Mouse (Mus musculus): Measurements from ENCODE around the gene Ntn3. TPM values are rescaled to one million over a fixed set of nuclear protein-coding genes. Genes with fewer than 3 reads are reported as not detected.

Ntn3 gene
- total RNA-seq, 4 experiments from 2014 or later: 9.5 to 10.6 (median 9.9) TPM

GRCm38 (mm10) chr17:24211631-24212440 lies 2.5 kb upstream of the Ntn3 start:
- DNase-seq (ENCODE audit: low spot score in 2 of 2): peak; percentile 62 to 89

GRCm38 (mm10) chr17:24210591-24210990 lies 1.3 kb upstream of the Ntn3 start:
- DNase-seq (ENCODE audit: low spot score in 2 of 2): no peak

- DNase-seq (ENCODE audit: low spot score in 2 of 2): no peak
Measured at GRCm38 (mm10) chr17:24209916-24210240, 547 bp upstream of the Ntn3 start.

GRCm38 (mm10) chr17:24208641-24209042 lies 689 bp downstream of the Ntn3 start:
- DNase-seq (ENCODE audit: low spot score in 2 of 2): no peak

- no peak for DNase-seq (ENCODE audit: low spot score in 2 of 2)
Measured at GRCm38 (mm10) chr17:24207768-24208640, 1.3 kb downstream of the Ntn3 start.

GRCm38 (mm10) chr17:24206451-24207351 lies 2.6 kb downstream of the Ntn3 start:
- peak; percentile 59 to 81 for DNase-seq (ENCODE audit: low spot score in 2 of 2)

GRCm38 (mm10) chr17:24205908-24206361 lies 3.4 kb downstream of the Ntn3 start:
- peak in 1 of 2 experiments; percentile 67 for DNase-seq (ENCODE audit: low spot score in 2 of 2)

- peak; percentile 90 to 93 for DNase-seq (ENCODE audit: low spot score in 2 of 2)
Measured at GRCm38 (mm10) chr17:24205284-24205888, 3.9 kb downstream of the Ntn3 start, which contains the start of gene Tbc1d24. Gene Tbc1d24 (minus strand): TSS chr17:24205562.

GRCm38 (mm10) chr17:24204846-24205245 lies 4.5 kb downstream of the Ntn3 start:
- no peak for DNase-seq (ENCODE audit: low spot score in 2 of 2)

- DNase-seq (ENCODE audit: low spot score in 2 of 2): no peak
Measured at GRCm38 (mm10) chr17:24203611-24204534, 5.5 kb downstream of the Ntn3 start.

GRCm38 (mm10) chr17:24203068-24203467 lies 6.3 kb downstream of the Ntn3 start:
- DNase-seq (ENCODE audit: low spot score in 2 of 2): no peak

GRCm38 (mm10) chr17:24201092-24201491 lies 8.2 kb downstream of the Ntn3 start:
- no peak for DNase-seq (ENCODE audit: low spot score in 2 of 2)

- no peak for DNase-seq (ENCODE audit: low spot score in 2 of 2)
Measured at GRCm38 (mm10) chr17:24199741-24200140, 9.6 kb downstream of the Ntn3 start.

- DNase-seq (ENCODE audit: low spot score in 2 of 2): peak in 1 of 2 experiments; percentile 89
Measured at GRCm38 (mm10) chr17:24199252-24199651, 10.1 kb downstream of the Ntn3 start.

- DNase-seq (ENCODE audit: low spot score in 2 of 2): peak in 1 of 2 experiments; percentile 70
Measured at GRCm38 (mm10) chr17:24197032-24197824, 12.1 kb downstream of the Ntn3 start.

- no peak for DNase-seq (ENCODE audit: low spot score in 2 of 2)
Measured at GRCm38 (mm10) chr17:24195349-24195748, 14.0 kb downstream of the Ntn3 start.

- no peak for DNase-seq (ENCODE audit: low spot score in 2 of 2)
Measured at GRCm38 (mm10) chr17:24193769-24194168, 15.6 kb downstream of the Ntn3 start.

- no peak for DNase-seq (ENCODE audit: low spot score in 2 of 2)
Measured at GRCm38 (mm10) chr17:24193268-24193667, 16.1 kb downstream of the Ntn3 start.

- DNase-seq (ENCODE audit: low spot score in 2 of 2): no peak
Measured at GRCm38 (mm10) chr17:24192848-24193247, 16.5 kb downstream of the Ntn3 start.

All from left cerebral cortex, adult 8-10 months (tissue).